Mouse (Mus musculus): ENCODE data around the gene Mgll. TPM values are rescaled to one million over a fixed set of nuclear protein-coding genes. Genes with fewer than 3 reads are reported as not detected.

Gene Mgll
- 1 to 10 TPM in 1 of 2 experiments, under 1 TPM in 1; 0.82 to 3.8 TPM for polyA plus RNA-seq (2017; shearing (Covaris generic))

GRCm38 (mm10) chr6:88724313-88725195 lies at the start of gene Mgll:
Gene Mgll (plus strand): TSS chr6:88724412.

GRCm38 (mm10) chr6:88841781-88842689 lies 117.8 kb downstream of the Mgll start, which contains the start of gene Abtb1:
Gene Abtb1 (minus strand): TSS chr6:88841984.

DNA sequence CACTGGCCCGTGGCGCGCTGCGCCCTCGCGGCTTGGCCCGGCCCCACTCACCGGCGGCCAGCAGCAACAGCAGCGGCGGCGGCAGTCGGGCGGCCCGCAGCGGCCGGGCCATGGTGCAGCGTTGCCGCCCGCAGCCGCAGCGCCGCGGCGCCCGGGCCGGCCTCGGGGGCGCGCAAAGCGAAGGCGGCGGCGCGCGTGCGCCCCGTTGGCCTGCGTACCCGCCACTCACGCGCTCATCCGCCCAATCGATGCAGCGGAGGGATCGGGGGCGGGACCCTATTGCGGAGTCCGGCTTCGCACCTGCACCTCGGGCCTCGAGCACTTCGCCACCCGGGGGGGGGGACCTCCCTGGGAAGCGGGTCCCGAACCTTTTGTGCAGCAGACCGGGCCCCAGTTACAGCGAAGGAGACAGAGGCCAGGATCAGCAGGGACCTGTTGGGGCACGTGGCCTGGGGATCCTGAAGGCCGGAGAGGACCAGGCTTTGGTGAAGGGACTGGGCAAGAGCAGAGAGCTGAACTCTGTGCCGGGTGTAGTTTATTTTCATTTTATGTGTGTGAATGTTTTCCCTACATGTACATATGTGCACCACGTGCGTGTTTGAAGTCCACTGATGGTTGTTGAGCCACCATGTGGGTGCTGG lies 150.8 kb downstream of the Mgll start, which contains the start of gene Podxl2:
Podxl2 (minus strand) TSS at position 177 of the 641 bp plus-strand sequence.

Other genes with a start within 250 kb of the Mgll start
- gene Sec61a1, start 205.5 kb upstream of the Mgll start, polyA plus RNA-seq (2017; shearing (Covaris generic)): 100 to 1,000 TPM; 196 to 257 TPM
- gene Kbtbd12, start 86.5 kb upstream of the Mgll start, polyA plus RNA-seq (2017; shearing (Covaris generic)): not detected
- gene Abtb1, start 117.6 kb downstream of the Mgll start, polyA plus RNA-seq (2017; shearing (Covaris generic)): 10 to 100 TPM; 60.5 to 69.7 TPM
- 1 to 10 TPM in 1 of 2 experiments, not detected in 1; 2.3 TPM for gene Podxl2, start 150.6 kb downstream of the Mgll start, polyA plus RNA-seq (2017; shearing (Covaris generic))
- 10 to 100 TPM; 62.5 to 66.2 TPM for gene Mcm2, start 174.4 kb downstream of the Mgll start, polyA plus RNA-seq (2017; shearing (Covaris generic))
- gene Tpra1, start 177.8 kb downstream of the Mgll start, polyA plus RNA-seq (2017; shearing (Covaris generic)): 100 to 1,000 TPM in 1 of 2 experiments, 10 to 100 TPM in 1; 83.6 to 107 TPM